Mouse (Mus musculus): Measurements from ENCODE around the gene Socs1. TPM values are rescaled to one million over a fixed set of nuclear protein-coding genes. Genes with fewer than 3 reads are reported as not detected.

Socs1 gene
- polyA plus RNA-seq, 1 experiment from 2014 or later, result 5.1 TPM

- Histone ChIP-seq H3K9ac (no peak overlapping the region), H3K4me3 (no peak overlapping the region), H3K9me3 (replicated peaks) (no peaks in the 10 kb centered on the region), H3K36me3 (no peaks in the 10 kb centered on the region), H3K27ac (no peak overlapping the region), H3K4me1 (replicated peaks) (peaks cover 7% of the 10 kb centered on the region; the same call in 1 of the 2 replicates), H3K4me2 (no peak overlapping the region), H3K27me3 (0 out of 2 replicates have a peak, but pooled peaks cover 4% of the 10 kb centered on the region)
- no peak for ATAC-seq (replicated peaks; ENCODE audit: insufficient number of reproducible peaks, insufficient read depth, low FRiP score, low read depth)
- WGBS, result 64% methylated on average over 8 of the region's 8 CpGs
Measured at GRCm38 (mm10) chr16:10761182-10761581, 24.2 kb downstream of the Socs1 start.

GRCm38 (mm10) chr16:10756168-10756567, 29.2 kb downstream of the Socs1 start:
- no peaks in the 10 kb centered on the region for H3K36me3 ChIP-seq
- peaks cover 4% of the 10 kb centered on the region; the same call in 1 of the 2 replicates for H3K4me1 ChIP-seq (replicated peaks)
- no peaks in the 10 kb centered on the region for H3K27me3 ChIP-seq
- no peak overlapping the region for H3K4me2 ChIP-seq
- ATAC-seq (replicated peaks; ENCODE audit: insufficient number of reproducible peaks, insufficient read depth, low FRiP score, low read depth), result no peak
- H3K4me3 ChIP-seq, result no peak overlapping the region
- no peaks in the 10 kb centered on the region for H3K9me3 ChIP-seq (replicated peaks)
- 80% methylated on average over 5 of the region's 6 CpGs for WGBS
- no peak overlapping the region for H3K27ac ChIP-seq
- no peak overlapping the region for H3K9ac ChIP-seq

DNA sequence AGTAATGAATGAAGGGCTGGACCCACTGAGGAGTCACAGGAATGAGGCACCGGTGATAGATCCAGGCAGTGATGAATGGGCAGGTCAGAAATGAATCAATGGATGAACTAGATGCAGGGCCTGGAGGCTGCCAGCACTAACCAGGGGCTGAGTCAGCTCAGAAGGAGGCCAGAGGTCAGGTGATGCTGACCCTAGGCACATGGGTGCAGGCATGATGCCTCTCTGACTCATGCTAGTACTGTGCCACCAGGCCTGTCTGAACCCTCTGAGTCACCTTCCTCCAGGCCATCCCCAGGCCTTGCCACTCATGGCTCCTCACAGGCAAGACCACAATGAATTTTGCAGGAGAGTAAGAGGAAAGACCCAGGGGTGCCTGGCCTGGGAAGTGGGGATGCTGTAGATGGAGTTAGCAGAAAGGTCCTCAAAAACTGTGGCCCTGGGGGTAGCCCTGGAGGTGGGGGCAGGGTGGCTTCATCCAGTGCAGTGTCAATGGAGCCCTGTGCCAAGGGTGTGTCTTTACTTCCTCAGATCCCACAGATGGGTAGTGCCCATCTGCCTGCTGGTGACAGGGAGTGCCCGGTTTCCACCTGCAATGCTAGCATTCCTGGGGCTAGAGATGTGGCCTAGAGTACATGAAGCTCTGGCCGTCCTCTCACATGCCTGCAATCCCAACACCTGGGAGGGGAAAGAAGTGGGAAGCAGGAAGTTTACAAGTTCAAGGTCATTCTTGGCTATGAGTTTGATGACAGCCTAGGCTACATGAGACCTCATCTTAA, 30.6 kb downstream of the Socs1 start:
- H3K27ac ChIP-seq, result no peak overlapping the region
- no peak overlapping the region for H3K4me3 ChIP-seq
- no peak for ATAC-seq (replicated peaks; ENCODE audit: insufficient number of reproducible peaks, insufficient read depth, low FRiP score, low read depth)
- H3K9ac ChIP-seq, result no peak overlapping the region
- no peak overlapping the region for H3K4me2 ChIP-seq
- no peaks in the 10 kb centered on the region for H3K9me3 ChIP-seq (replicated peaks)
- no peaks in the 10 kb centered on the region for H3K36me3 ChIP-seq
- WGBS, result 88% methylated on average over 3 of the region's 3 CpGs
- H3K4me1 ChIP-seq (replicated peaks), result peaks cover 5% of the 10 kb centered on the region
- no peaks in the 10 kb centered on the region for H3K27me3 ChIP-seq

DNA sequence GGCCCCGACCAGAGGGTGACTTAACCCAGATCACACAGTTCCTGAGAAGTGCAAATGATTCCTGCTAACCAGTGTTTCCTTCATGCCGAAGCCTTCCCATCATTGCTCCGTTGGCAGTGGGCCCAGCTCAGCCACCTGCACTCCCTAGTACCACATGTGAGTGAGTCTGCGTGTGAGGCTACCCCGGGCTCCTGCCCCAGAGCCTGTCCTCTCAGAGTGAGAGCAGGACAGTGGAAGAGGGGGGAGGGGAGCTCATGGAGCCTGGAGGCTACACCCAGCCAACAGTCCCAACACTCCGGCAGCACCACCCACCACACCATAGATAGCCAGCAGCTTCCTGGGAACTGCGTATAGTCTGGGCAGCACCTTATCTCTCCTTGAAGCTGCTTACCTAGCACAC, 35.5 kb downstream of the Socs1 start:
- Histone ChIP-seq H3K27me3 (no peaks in the 10 kb centered on the region), H3K9ac (no peak overlapping the region), H3K9me3 (replicated peaks) (no peaks in the 10 kb centered on the region), H3K27ac (no peak overlapping the region), H3K4me3 (no peak overlapping the region), H3K4me2 (no peak overlapping the region), H3K4me1 (replicated peaks) (peaks cover 15% of the 10 kb centered on the region), H3K36me3 (no peaks in the 10 kb centered on the region)
- ATAC-seq (replicated peaks; ENCODE audit: insufficient number of reproducible peaks, insufficient read depth, low FRiP score, low read depth), result peak; percentile 61
- 22% methylated on average over 7 of the region's 7 CpGs for WGBS

GRCm38 (mm10) chr16:10749226-10749625, 36.1 kb downstream of the Socs1 start:
- H3K27ac ChIP-seq, result no peak overlapping the region
- H3K36me3 ChIP-seq, result no peaks in the 10 kb centered on the region
- no peak overlapping the region for H3K4me2 ChIP-seq
- no peak overlapping the region for H3K4me3 ChIP-seq
- no peak overlapping the region for H3K9ac ChIP-seq
- no peaks in the 10 kb centered on the region for H3K27me3 ChIP-seq
- WGBS, result 25% methylated on average over 7 of the region's 7 CpGs
- no peaks in the 10 kb centered on the region for H3K9me3 ChIP-seq (replicated peaks)
- no peak for ATAC-seq (replicated peaks; ENCODE audit: insufficient number of reproducible peaks, insufficient read depth, low FRiP score, low read depth)
- peaks cover 15% of the 10 kb centered on the region for H3K4me1 ChIP-seq (replicated peaks)

- 70% methylated on average over 2 of the region's 2 CpGs for WGBS
- ATAC-seq (replicated peaks; ENCODE audit: insufficient number of reproducible peaks, insufficient read depth, low FRiP score, low read depth), result no peak
- no peak overlapping the region for H3K27ac ChIP-seq
- H3K36me3 ChIP-seq, result no peaks in the 10 kb centered on the region
- no peaks in the 10 kb centered on the region for H3K27me3 ChIP-seq
- H3K4me2 ChIP-seq, result no peak overlapping the region
- no peak overlapping the region for H3K9ac ChIP-seq
- H3K4me1 ChIP-seq (replicated peaks), result peaks cover 32% of the 10 kb centered on the region
- no peaks in the 10 kb centered on the region for H3K9me3 ChIP-seq (replicated peaks)
- no peak overlapping the region for H3K4me3 ChIP-seq
Measured at GRCm38 (mm10) chr16:10741082-10741481, 44.3 kb downstream of the Socs1 start.

GRCm38 (mm10) chr16:10739854-10740398, 45.4 kb downstream of the Socs1 start:
- Histone ChIP-seq H3K9ac (no peak overlapping the region), H3K4me1 (replicated peaks) (peaks cover 38% of the 10 kb centered on the region), H3K27me3 (no peaks in the 10 kb centered on the region), H3K36me3 (no peaks in the 10 kb centered on the region), H3K4me2 (no peak overlapping the region), H3K4me3 (no peak overlapping the region), H3K9me3 (replicated peaks) (no peaks in the 10 kb centered on the region), H3K27ac (no peak overlapping the region)
- ATAC-seq (replicated peaks; ENCODE audit: insufficient number of reproducible peaks, insufficient read depth, low FRiP score, low read depth), result no peak
- WGBS, result 61% methylated on average over 9 of the region's 9 CpGs

DNA sequence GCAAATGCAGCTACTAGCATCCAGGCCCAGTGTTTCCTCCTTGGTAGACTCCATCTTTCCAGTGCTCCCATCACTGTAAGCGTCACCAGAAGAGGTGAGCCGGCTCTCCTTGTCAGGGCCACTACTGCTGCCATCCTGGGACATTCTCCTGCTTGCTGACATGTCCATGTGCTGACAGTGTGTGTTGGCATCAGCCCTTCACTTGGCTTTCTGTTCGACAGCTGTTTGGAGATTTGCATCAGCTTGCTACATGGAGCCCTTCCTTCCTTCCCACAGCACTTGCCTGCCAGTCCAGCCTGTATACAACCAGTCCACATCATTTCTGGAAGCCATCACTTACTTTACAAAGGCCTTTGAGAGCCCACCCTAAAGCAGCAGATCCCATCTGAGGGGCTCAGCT, 46.5 kb downstream of the Socs1 start:
- ATAC-seq (replicated peaks; ENCODE audit: insufficient number of reproducible peaks, insufficient read depth, low FRiP score, low read depth), result no peak

DNA sequence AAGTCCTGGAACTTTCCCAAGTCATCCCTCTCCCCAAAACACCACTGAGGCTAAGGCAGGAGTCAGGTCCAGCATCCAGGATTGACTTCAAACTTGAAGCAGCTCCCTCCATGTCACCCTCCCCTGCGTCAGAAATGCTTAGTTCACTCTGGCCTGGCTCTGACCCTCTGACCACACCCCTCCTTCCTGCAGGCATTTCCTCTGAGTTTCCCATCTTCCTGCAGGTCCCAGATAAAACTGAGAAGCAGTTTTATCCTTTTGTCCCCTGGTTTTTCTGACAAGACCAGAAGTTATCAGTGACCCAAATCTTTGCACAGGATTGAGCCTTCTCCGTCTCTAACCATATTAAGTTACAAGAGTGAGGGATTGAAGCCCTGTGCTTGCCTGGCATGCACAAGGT, 47.8 kb downstream of the Socs1 start:
- Histone ChIP-seq H3K27ac (peak overlapping the region; percentile 53), H3K36me3 (no peaks in the 10 kb centered on the region), H3K4me1 (replicated peaks) (peaks cover 38% of the 10 kb centered on the region), H3K4me2 (no peak overlapping the region), H3K9ac (no peak overlapping the region), H3K9me3 (replicated peaks) (no peaks in the 10 kb centered on the region), H3K4me3 (no peak overlapping the region), H3K27me3 (no peaks in the 10 kb centered on the region)
- 65% methylated on average over 2 of the region's 2 CpGs for WGBS
- 0 out of 2 replicates have a peak, but pooled peaks have one; percentile 48 for ATAC-seq (replicated peaks; ENCODE audit: insufficient number of reproducible peaks, insufficient read depth, low FRiP score, low read depth)

More for the DNA sequence above, 46.5 kb downstream of the Socs1 start:
- no peaks in the 10 kb centered on the region for H3K36me3 ChIP-seq
- no peaks in the 10 kb centered on the region for H3K9me3 ChIP-seq (replicated peaks)
- H3K27ac ChIP-seq, result peak overlapping the region; percentile 53
- H3K4me3 ChIP-seq, result no peak overlapping the region
- 75% methylated on average over 3 of the region's 3 CpGs for WGBS
- H3K27me3 ChIP-seq, result no peaks in the 10 kb centered on the region
- H3K4me1 ChIP-seq (replicated peaks), result peaks cover 38% of the 10 kb centered on the region
- no peak overlapping the region for H3K4me2 ChIP-seq
- no peak overlapping the region for H3K9ac ChIP-seq

DNA sequence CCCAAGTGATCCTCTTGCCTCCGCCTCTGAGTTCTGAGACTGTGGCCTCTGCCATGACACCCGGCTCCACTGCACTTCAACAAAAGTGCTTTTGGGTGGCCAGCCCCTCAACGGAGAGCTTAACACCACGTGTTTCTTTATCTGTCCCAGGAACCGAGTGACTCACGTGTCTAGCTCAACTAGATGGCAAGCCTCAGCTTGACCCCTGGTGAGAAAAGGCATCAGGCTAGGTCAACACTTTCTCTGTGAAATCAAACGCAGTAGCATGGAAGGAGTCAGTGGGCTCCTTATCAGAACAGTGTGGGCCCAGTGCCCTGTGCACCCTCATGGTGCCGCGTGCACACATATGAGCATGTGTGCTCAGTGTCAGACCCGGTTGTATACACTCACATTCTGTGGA, 49.0 kb downstream of the Socs1 start:
- no peaks in the 10 kb centered on the region for H3K27me3 ChIP-seq
- no peaks in the 10 kb centered on the region for H3K36me3 ChIP-seq
- peaks cover 38% of the 10 kb centered on the region for H3K4me1 ChIP-seq (replicated peaks)
- WGBS, result 52% methylated on average over 10 of the region's 10 CpGs
- H3K4me3 ChIP-seq, result no peak overlapping the region
- no peak overlapping the region for H3K9ac ChIP-seq
- H3K27ac ChIP-seq, result no peak overlapping the region
- no peaks in the 10 kb centered on the region for H3K9me3 ChIP-seq (replicated peaks)
- H3K4me2 ChIP-seq, result no peak overlapping the region
- no peak for ATAC-seq (replicated peaks; ENCODE audit: insufficient number of reproducible peaks, insufficient read depth, low FRiP score, low read depth)

DNA sequence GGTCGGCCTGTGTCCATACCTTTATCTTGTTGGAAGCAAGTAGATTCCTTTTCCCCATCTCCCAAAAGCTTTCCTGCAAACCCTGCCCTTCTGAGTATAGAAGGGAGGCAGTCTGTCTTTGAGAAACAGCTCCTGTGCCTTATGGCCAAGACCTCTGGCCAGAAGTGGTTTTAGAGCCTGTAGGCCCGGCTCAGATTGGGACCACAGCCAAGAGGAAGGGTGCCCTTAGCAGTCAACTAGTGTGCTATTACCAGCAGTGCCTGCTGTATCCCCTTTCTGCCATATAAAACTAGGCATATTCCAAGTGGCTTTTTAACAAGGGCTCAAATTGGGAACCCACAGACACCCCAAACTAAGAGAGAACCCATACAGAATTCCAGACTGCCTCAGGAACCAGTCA, 49.6 kb downstream of the Socs1 start:
- no peak overlapping the region for H3K9ac ChIP-seq
- H3K27ac ChIP-seq, result no peak overlapping the region
- no peaks in the 10 kb centered on the region for H3K27me3 ChIP-seq
- WGBS, result 48% methylated on average over 2 of the region's 2 CpGs
- H3K4me3 ChIP-seq, result no peak overlapping the region
- H3K4me2 ChIP-seq, result no peak overlapping the region
- no peak for ATAC-seq (replicated peaks; ENCODE audit: insufficient number of reproducible peaks, insufficient read depth, low FRiP score, low read depth)
- peaks cover 38% of the 10 kb centered on the region for H3K4me1 ChIP-seq (replicated peaks)
- H3K36me3 ChIP-seq, result no peaks in the 10 kb centered on the region
- H3K9me3 ChIP-seq (replicated peaks), result no peaks in the 10 kb centered on the region

DNA sequence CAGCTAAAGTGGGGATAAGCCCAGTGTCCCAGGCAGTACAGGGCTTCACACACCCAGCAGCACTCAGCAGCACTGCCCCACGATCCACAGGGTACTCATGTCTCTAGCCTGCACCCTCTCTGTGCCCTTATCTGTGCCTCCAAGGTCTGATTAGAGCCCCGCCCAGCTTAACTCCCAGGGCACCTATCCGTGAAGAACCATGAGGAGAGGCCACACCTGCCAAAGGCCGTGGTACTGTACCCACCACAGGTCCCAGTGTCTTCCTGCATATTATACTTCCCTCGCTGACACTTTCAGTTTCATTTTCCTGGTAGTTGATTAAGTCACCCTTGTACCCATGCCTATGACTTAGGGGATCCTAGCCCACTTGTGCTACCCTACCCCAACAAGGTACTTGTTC, 52.9 kb downstream of the Socs1 start:
- no peak for ATAC-seq (replicated peaks; ENCODE audit: insufficient number of reproducible peaks, insufficient read depth, low FRiP score, low read depth)
- H3K4me2 ChIP-seq, result no peak overlapping the region
- no peaks in the 10 kb centered on the region for H3K27me3 ChIP-seq
- no peaks in the 10 kb centered on the region for H3K36me3 ChIP-seq
- WGBS, result 70% methylated on average over 5 of the region's 5 CpGs
- H3K9me3 ChIP-seq (replicated peaks), result no peaks in the 10 kb centered on the region
- no peak overlapping the region for H3K27ac ChIP-seq
- H3K4me1 ChIP-seq (replicated peaks), result peaks cover 18% of the 10 kb centered on the region
- no peak overlapping the region for H3K9ac ChIP-seq
- no peak overlapping the region for H3K4me3 ChIP-seq
